Mouse (Mus musculus) left cerebral cortex, postnatal 4 days (tissue): ENCODE data around the gene Cdkn1a. TPM values are rescaled to one million over a fixed set of nuclear protein-coding genes. Genes with fewer than 3 reads are reported as not detected.
"Not testable (repeated sequence)": the region's sequence is repeated elsewhere in the genome, so short reads cannot be mapped to it uniquely, and the experiment has no call there.

Experiments used
- DNase-seq: peaks from one replicate; pipeline ENCODE4 v3.0.0-alpha.2; 2022
- intact Hi-C: fragments of 180-260 bp; cut with DNase I; formaldehyde crosslinking; loops from one replicate; pipeline ENCODE4 v1.15.1; 2025
- total RNA-seq, 2 experiments: library from RNA; stranded (reverse); gene quantifications; 2 replicates each; pipeline ENCODE4 v1.2.3; 2021

Gene Cdkn1a
- total RNA-seq = 10 to 100 TPM; 29.6 to 34.4 TPM

DNA sequence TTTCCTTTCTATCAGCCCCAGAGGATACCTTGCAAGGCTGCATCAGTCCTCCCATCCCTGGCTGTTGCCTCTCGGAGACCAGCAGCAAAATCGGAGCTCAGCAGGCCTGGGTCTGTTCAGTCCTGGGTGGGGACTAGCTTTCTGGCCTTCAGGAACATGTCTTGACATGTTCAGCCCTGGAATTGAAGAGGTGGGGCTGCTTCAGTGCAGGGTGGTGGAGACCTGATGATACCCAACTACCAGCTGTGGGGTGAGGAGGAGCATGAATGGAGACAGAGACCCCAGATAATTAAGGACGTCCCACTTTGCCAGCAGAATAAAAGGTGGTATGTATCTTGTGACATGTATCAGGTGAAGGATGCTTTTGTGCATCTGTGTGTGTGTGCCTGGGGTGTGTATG, at the start of gene Cdkn1a:
Gene Cdkn1a, plus strand, starts transcription at position 201 of the 400 bp plus-strand sequence.
- intact Hi-C loops = loop anchor here (5.0 kb wide), 1 partner anchor 33 kb away; no protein-coding TSS in a partner anchor
- no peak for DNase-seq

DNA sequence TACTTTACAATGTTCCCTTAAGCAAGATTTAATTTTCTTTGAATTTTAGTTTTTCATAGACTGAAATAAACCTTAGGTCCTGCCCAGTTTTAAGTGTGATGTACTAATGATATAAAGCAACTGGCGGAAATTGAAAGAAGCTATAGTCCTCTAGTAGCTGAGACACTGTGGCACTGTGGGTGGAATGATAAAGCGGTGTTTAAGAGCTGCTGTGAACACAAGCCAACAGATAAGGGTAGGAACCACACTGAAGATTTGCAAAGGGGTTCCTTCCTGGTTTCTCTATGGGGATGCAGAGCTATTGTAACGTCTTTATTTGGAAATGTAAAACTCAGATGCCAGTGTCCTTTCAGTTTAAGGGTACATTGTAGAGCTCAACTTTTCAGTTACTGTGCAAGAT, 49.1 kb upstream of the Cdkn1a start:
- DNase-seq, intact Hi-C loops: not testable (repeated sequence)

DNA sequence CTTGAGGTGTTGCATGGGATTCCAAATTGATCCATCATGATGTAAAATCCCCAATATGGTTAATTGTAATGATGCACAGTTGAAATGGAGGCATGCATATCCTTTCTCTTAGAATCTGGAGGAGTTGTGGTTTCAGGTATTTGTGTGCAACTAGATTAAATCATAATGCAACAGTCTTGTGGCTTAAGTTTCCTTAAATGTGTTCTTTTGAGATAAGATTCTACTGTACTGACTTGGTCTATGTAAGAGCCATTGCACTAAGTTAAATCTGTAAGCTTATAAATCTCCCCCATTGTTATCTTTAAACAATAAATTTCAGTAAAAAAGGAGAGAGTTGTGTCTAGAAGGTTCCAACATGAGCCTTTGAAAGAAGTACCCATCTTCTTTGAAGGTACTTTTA, 48.2 kb upstream of the Cdkn1a start:
- DNase-seq = no peak
- intact Hi-C loops = no loop called here

- no peak for DNase-seq
- intact Hi-C loops = no loop called here
Measured at GRCm38 (mm10) chr17:29043583-29043982, 47.2 kb upstream of the Cdkn1a start.

DNA sequence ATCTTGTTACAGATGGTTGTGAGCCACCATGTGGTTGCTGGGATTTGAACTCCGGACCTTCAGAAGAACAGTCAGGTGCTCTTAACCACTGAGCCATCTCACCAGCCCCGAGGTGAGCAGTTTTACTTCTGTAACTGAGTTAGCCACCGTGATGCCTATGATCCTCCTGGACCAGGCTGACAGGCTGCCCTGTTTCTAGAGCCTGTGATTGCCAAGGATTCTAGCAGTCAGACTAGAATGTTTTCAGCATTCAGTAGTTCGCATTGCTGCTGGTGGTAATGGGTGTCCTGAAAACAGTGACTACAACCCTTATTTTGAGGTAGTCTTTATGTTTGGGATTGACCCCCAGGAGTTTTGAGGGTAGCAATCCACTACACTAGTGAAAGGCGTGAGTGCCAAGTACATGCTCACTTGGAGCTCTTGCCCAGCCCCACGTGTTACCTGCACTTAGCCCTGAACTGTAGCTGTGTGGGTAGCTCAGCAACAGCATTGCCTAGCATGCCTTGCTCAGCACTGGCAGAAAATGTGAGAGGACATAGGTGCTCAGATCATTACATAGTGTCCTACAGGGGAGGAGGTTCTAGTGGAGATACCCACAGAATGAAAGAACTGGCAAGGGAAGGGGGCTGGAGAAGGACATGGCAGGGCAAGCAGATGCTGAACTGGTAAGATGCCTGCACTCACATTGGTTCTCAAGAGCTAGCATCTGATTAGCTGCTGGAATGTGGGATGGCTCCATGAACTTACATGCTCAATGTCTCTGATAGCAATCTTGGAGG, 46.4 kb upstream of the Cdkn1a start:
- DNase-seq = no peak
- intact Hi-C loops = no loop called here

GRCm38 (mm10) chr17:29044925-29045319, 45.9 kb upstream of the Cdkn1a start:
- no peak for DNase-seq
- intact Hi-C loops = loop anchor here (5.0 kb wide), 2 partner anchors 127 to 202 kb away; no protein-coding TSS in a partner anchor

DNA sequence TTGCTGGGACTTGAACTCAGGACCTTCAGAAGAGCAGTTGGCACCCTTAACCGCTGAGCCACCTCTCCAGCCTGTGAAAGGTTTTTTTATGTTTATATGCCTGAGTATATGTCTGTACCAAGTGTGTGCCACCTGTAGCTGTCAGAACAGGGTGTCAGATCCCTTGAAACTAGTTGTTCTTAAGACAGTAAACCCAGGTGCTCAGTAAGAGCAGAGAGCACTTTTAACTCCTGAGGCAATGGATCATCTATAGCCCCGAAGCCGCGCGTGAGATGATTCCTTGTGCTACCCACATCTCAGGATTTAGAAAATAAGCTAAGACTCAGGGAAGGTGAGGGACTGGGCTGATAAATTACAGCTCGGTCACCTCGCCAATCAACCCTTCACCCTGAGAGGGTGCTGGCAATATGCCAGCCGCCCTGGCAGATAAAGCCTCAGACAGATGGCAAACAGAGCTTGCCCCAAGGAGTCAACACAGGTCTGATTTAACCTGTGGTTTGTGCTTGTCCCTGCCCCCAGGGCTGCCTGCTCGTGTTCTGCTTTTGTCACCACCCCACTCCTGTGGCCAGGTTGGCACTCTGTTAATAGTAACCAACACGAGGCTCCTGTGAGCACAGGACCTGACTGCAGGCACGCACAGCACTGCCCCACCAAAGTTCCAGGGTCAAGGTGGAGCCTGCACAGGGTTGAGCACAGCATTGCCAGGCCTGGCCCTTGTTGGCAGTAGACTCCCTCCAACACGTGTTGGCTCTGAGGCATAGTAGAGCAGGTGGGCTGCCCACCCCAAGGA, 44.8 kb upstream of the Cdkn1a start:
- DNase-seq = peak; percentile 72
- intact Hi-C loops = loop anchor here (5.0 kb wide), 2 partner anchors 126 to 201 kb away; no protein-coding TSS in a partner anchor

GRCm38 (mm10) chr17:29046863-29047262, 43.9 kb upstream of the Cdkn1a start:
- intact Hi-C loops = loop anchor here (5.0 kb wide), 2 partner anchors 125 to 200 kb away; no protein-coding TSS in a partner anchor
- no peak for DNase-seq

- intact Hi-C loops = loop anchor here (5.0 kb wide), 2 partner anchors 124 to 199 kb away; no protein-coding TSS in a partner anchor
- DNase-seq = no peak
Measured at GRCm38 (mm10) chr17:29047697-29048514, 42.9 kb upstream of the Cdkn1a start.

GRCm38 (mm10) chr17:29048748-29049507, 41.8 kb upstream of the Cdkn1a start:
- peak; percentile 91 for DNase-seq
- intact Hi-C loops = loop anchor here (5.0 kb wide), 2 partner anchors 123 to 198 kb away; no protein-coding TSS in a partner anchor

GRCm38 (mm10) chr17:29049508-29049889, 41.3 kb upstream of the Cdkn1a start:
- intact Hi-C loops = loop anchor here (5.0 kb wide), 2 partner anchors 123 to 198 kb away; no protein-coding TSS in a partner anchor
- no peak for DNase-seq

DNA sequence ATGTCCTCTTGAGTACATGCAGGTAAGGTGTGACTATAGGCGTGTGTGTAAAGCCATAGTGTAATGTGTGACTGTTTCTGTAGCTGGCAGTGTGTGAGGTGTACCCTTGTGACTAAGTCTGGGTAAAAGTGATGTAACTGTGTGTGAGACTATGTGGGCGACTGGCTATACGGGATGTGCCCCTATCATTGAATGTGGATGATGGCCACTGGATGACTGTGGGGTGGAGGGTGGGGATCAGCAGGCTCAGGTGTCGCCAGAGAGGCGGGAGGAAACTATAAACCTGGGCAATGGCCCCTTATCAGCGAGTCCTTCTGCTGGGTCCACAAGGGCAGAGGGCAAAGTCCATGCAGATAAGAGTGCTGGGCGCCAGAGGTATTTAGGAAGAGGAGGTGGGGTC, 40.9 kb upstream of the Cdkn1a start:
- DNase-seq = no peak
- intact Hi-C loops = loop anchor here (5.0 kb wide), 2 partner anchors 122 to 197 kb away; no protein-coding TSS in a partner anchor

DNA sequence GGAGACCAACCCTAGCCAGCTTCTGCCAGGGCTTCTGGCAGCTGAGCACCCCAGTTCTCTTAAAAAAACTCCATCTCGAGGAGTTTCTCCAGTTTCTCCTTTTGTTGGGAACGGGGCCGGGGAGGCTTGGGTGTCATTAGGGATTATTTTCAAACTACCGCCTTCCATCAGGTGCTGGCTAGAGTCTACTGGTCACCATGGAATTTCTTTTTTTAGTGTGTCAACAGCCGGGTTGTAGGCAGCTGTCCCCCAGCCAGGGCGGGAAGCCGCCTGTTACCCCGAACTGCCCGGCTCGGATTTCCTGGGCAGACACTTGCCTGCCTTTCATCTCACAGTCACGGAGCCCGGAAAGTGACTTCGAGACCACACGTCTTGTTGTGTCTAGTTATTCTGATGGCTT, 40.0 kb upstream of the Cdkn1a start:
- intact Hi-C loops = no loop called here
- DNase-seq = no peak

GRCm38 (mm10) chr17:29053067-29053466, 37.7 kb upstream of the Cdkn1a start:
- intact Hi-C loops = no loop called here
- peak; percentile 51 for DNase-seq

DNA sequence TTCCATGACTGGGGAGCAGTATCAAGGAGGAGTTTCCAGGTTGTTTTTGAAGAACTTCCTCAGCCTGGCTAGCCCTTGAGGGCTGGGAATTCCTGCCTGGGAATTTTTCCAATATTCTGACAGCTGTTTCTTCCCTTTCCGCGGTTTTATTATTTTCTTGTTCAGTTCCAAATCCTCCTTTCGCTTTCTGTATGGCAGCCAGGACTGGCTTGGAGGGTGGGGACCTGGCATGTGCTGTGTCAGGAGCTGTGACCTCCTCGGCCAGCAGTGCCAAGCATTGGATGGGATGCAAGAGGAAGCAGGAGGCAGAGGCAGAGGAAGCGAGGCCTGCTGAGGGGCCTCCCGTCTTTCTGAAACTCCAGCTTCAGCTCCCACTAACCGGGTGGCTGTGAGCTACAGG, 36.9 kb upstream of the Cdkn1a start:
- intact Hi-C loops = no loop called here
- DNase-seq = peak; percentile 65

DNA sequence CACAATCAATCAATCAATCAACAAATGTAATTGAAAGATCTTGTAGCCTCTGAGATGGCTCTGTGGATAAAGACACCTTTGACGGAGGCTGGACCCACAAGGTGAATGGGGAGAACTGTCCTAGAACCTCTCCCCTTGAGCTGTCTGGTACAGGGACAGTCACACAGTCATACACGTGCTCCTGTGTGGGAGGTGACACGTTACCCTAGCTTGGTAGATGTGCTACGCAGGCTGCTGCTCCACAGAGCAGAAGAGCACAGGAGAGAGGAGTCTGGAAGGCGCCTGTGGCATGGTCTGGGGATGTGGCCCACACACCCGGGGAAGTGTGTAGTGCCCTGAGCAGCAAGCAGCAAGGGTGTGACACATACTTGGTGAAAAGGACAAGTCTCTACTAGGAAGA, 36.3 kb upstream of the Cdkn1a start:
- no peak for DNase-seq
- intact Hi-C loops = no loop called here

GRCm38 (mm10) chr17:29055586-29055985, 35.2 kb upstream of the Cdkn1a start:
- intact Hi-C loops = loop anchor here (5.0 kb wide), 1 partner anchor 37 kb away; the partner anchor contains the start of gene Cdkn1a
- DNase-seq = no peak

DNA sequence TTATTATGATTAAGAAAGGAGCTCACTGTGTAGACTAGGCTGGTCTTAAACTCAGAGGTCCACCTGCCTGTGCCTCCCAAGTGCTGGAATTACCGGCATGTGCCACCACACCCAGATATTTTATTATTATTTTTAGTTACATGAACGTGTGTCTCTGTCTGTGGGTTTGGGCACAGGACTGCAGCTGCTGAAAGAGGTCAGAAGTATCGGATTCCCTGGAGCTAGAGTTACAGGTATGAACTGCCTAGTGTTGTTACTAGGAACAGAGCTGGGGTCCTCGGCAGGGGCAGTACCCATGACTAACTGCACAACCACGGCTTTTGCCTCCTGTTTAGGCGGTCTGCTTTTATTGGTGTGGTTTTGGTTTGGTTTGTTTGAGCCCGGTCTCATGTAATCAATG, 34.6 kb upstream of the Cdkn1a start:
- no peak for DNase-seq
- intact Hi-C loops = loop anchor here (5.0 kb wide), 1 partner anchor 36 kb away; the partner anchor contains the start of gene Cdkn1a

DNA sequence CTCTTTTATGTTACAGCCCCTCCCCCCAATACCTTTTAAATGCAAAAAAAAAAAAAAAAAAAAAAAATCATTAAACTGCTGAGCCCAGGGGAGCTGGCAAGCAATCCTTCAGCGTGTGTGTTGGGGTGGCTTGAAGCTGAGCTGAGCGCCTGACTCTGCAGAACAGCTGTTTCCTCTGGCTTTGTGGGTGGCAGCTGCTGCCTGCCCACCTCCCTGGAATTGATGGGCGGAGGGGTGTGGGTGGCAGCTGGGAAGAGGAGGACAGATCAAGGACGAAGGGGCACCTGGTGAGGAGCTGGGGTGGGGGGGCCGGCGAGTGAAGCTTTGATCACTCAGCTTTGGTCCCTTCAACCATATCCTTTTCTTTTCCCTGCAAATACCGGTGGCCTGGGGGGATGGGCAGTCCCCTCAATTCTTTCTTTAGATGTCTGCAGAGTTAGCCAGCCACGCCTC, 34.1 kb upstream of the Cdkn1a start:
- DNase-seq = peak; percentile 45
- intact Hi-C loops = loop anchor here (5.0 kb wide), 1 partner anchor 36 kb away; the partner anchor contains the start of gene Cdkn1a
